Mouse (Mus musculus) monocyte, adult 59 days (primary cell): ENCODE measurements around the gene Kank4. TPM values are rescaled to one million over a fixed set of nuclear protein-coding genes. Genes with fewer than 3 reads are reported as not detected.

Source experiments
- total RNA-seq, 2 experiments: library from RNA; stranded (reverse); gene quantifications; one replicate each; pipeline ENCODE4 v1.2.4; 2023

Gene Kank4
- not detected for total RNA-seq

GRCm38 (mm10) chr4:98817184-98817911 lies at the start of gene Kank4:
Gene Kank4, minus strand, starts transcription at chr4:98817537.

GRCm38 (mm10) chr4:98823740-98824139 lies 6.4 kb upstream of the Kank4 start, which contains the start of gene I0C0044D17Rik:
Gene I0C0044D17Rik, minus strand, starts transcription at chr4:98823840.

GRCm38 (mm10) chr4:98726590-98727237 lies 90.6 kb downstream of the Kank4 start, which contains the start of gene L1td1:
Gene L1td1, plus strand, starts transcription at chr4:98726734.

Other genes with a start within 250 kb of the Kank4 start
- gene L1td1, start 90.8 kb downstream of the Kank4 start, total RNA-seq: not detected
- not detected for gene I0C0044D17Rik, start 6.3 kb upstream of the Kank4 start, total RNA-seq
- gene Usp1, start 106.3 kb upstream of the Kank4 start, total RNA-seq: 10 to 100 TPM; 39.2 to 41.0 TPM
- gene Angptl3, start 213.4 kb upstream of the Kank4 start, total RNA-seq: 1 to 10 TPM; 1.0 to 1.1 TPM